Mouse (Mus musculus) hindbrain, embryonic 11.5 days (tissue): ENCODE measurements around the gene Mup5. TPM values are rescaled to one million over a fixed set of nuclear protein-coding genes. Genes with fewer than 3 reads are reported as not detected.
"Not testable (repeated sequence)": the region's sequence is repeated elsewhere in the genome, so short reads cannot be mapped to it uniquely, and the experiment has no call there.

ENCODE experiments used
- ATAC-seq: fragments of 200-750 bp; cut with Nextera tagmentation; 2 replicates; pipeline ENCODE4 v1.8.0; 2017; ENCODE audit warnings: mild to moderate bottlenecking, moderate TSS enrichment, moderate library complexity; ENCODE audit not compliant: low FRiP score
- DNase-seq: peaks from one replicate; pipeline ENCODE4 v3.0.0-alpha.2; 2015; ENCODE audit warnings: low spot score
- H3K27ac ChIP-seq: fragments of 300-500 bp; sonication (generic); 2 replicates; pipeline ENCODE4 v1.5.1; 2014; ENCODE audit warnings: mild to moderate bottlenecking, low read depth, low read length
- H3K27me3 ChIP-seq: fragments of 300-500 bp; sonication (generic); 2 replicates; pipeline ENCODE4 v1.6.1; 2014; ENCODE audit warnings: mild to moderate bottlenecking, low read length, moderate library complexity, mixed read lengths; ENCODE audit not compliant: control insufficient read depth, insufficient read depth
- H3K36me3 ChIP-seq: fragments of 300-500 bp; sonication (generic); 2 replicates; pipeline ENCODE4 v1.6.1; 2014; ENCODE audit warnings: mild to moderate bottlenecking, low read length, moderate library complexity, mixed read lengths; ENCODE audit not compliant: control insufficient read depth, insufficient read depth
- H3K4me1 ChIP-seq: fragments of 300-500 bp; sonication (generic); replicated peaks from 2 replicates; pipeline ENCODE4 v1.6.1; 2014; ENCODE audit warnings: low read length, mixed read lengths; ENCODE audit not compliant: control insufficient read depth, insufficient read depth
- H3K4me2 ChIP-seq: fragments of 300-500 bp; sonication (generic); replicated peaks from 2 replicates; pipeline ENCODE4 v1.6.1; 2014; ENCODE audit warnings: mild to moderate bottlenecking, low read depth, low read length
- H3K4me3 ChIP-seq: fragments of 300-500 bp; sonication (generic); 2 replicates; pipeline ENCODE4 v1.5.1; 2014; ENCODE audit warnings: low read depth, low read length
- H3K9ac ChIP-seq: fragments of 300-500 bp; sonication (generic); 2 replicates; pipeline ENCODE4 v1.6.1; 2014; ENCODE audit warnings: low read depth, low read length
- H3K9me3 ChIP-seq: fragments of 300-500 bp; sonication (generic); 2 replicates; pipeline ENCODE4 v1.6.1; 2016; ENCODE audit warnings: low read length; ENCODE audit not compliant: control insufficient read depth
- WGBS: fragments of 180-500 bp; shearing (Covaris S2); extraction: QIAGEN DNeasy Blood & Tissue Kit; methylation state at CpG from one replicate; pipeline ENCODE4 v1.1.7; 2014; 5-methylcytosine and 5-hydroxymethylcytosine counted together
- polyA plus RNA-seq: library from polyadenylated mRNA; unstranded; fragments of >200 nt; fragmentation: Nextera tagmentation; extraction: Ambion mirVana; gene quantifications from 2 replicates; pipeline ENCODE4 v1.2.1, GENCODE M21; 2014

Mup5 gene
- polyA plus RNA-seq: not detected in 2 replicates

- no peaks in the 10 kb centered on the region for H3K36me3 ChIP-seq
- H3K27me3 ChIP-seq: no peaks in the 10 kb centered on the region
- no peak within 1 kb of the TSS for H3K9ac ChIP-seq
- no peak within 1 kb of the TSS for H3K4me2 ChIP-seq
- H3K27ac ChIP-seq: no peak within 1 kb of the TSS
- no peak within 1 kb of the TSS for H3K4me3 ChIP-seq
- ATAC-seq: no peak
- no peaks in the 10 kb centered on the region for H3K9me3 ChIP-seq
- H3K4me1 ChIP-seq: no peaks in the 10 kb centered on the region
- no peak for DNase-seq
- 78% methylated on average over 4 of the region's 4 CpGs for WGBS
These were observed at the start of gene Mup5 for GRCm38 (mm10) chr4:61834952-61835708. Mup5 (minus strand) TSS chr4:61835233.

GRCm38 (mm10) chr4:61858160-61858559 is 23.1 kb upstream of the Mup5 start:
- H3K9me3 ChIP-seq: no peaks in the 10 kb centered on the region; the same call in 1 of the 2 replicates
- no peaks in the 10 kb centered on the region for H3K36me3 ChIP-seq
- ATAC-seq: no peak
- no peak overlapping the region for H3K27ac ChIP-seq
- no peaks in the 10 kb centered on the region for H3K27me3 ChIP-seq
- H3K4me2 ChIP-seq: no peak overlapping the region
- H3K4me1 ChIP-seq: no peaks in the 10 kb centered on the region
- DNase-seq: peak; percentile 18
- no peak overlapping the region for H3K9ac ChIP-seq
- 41% methylated on average over 4 of the region's 4 CpGs for WGBS
- H3K4me3 ChIP-seq: no peak overlapping the region

GRCm38 (mm10) chr4:61855831-61856698 is 21.0 kb upstream of the Mup5 start:
- Histone ChIP-seq H3K36me3 (no peaks in the 10 kb centered on the region), H3K27ac (no peak overlapping the region), H3K4me2 (no peak overlapping the region), H3K4me1 (no peaks in the 10 kb centered on the region), H3K9me3 (no peaks in the 10 kb centered on the region; the same call in 1 of the 2 replicates), H3K4me3 (no peak overlapping the region), H3K9ac (no peak overlapping the region), H3K27me3 (no peaks in the 10 kb centered on the region)
- DNase-seq: no peak
- WGBS: 89% methylated on average over 18 of the region's 18 CpGs
- peak; percentile 65 for ATAC-seq

GRCm38 (mm10) chr4:61855344-61855743 is 20.3 kb upstream of the Mup5 start:
- ATAC-seq (no peak; the same call in 1 of the 2 replicates), DNase-seq (no peak)
- H3K9ac ChIP-seq: no peak overlapping the region
- no peaks in the 10 kb centered on the region for H3K36me3 ChIP-seq
- H3K9me3 ChIP-seq: no peaks in the 10 kb centered on the region; the same call in 1 of the 2 replicates
- H3K4me1 ChIP-seq: no peaks in the 10 kb centered on the region
- WGBS: 85% methylated on average over 6 of the region's 6 CpGs
- H3K4me2 ChIP-seq: no peak overlapping the region
- H3K4me3 ChIP-seq: no peak overlapping the region
- H3K27ac ChIP-seq: no peak overlapping the region
- H3K27me3 ChIP-seq: no peaks in the 10 kb centered on the region

GRCm38 (mm10) chr4:61844758-61845455 is 9.9 kb upstream of the Mup5 start:
- Histone ChIP-seq H3K4me3 (no peak overlapping the region), H3K36me3 (no peaks in the 10 kb centered on the region), H3K9ac (no peak overlapping the region), H3K9me3 (no peaks in the 10 kb centered on the region), H3K4me2 (no peak overlapping the region), H3K4me1 (no peaks in the 10 kb centered on the region), H3K27ac (no peak overlapping the region), H3K27me3 (no peaks in the 10 kb centered on the region)
- 89% methylated on average over 5 of the region's 5 CpGs for WGBS
- DNase-seq (no peak), ATAC-seq (no peak; the same call in 1 of the 2 replicates)

- H3K9ac ChIP-seq: no peak overlapping the region
- H3K9me3 ChIP-seq: no peaks in the 10 kb centered on the region
- H3K27ac ChIP-seq: no peak overlapping the region
- 79% methylated on average over 4 of the region's 4 CpGs for WGBS
- H3K4me3 ChIP-seq: no peak overlapping the region
- no peak overlapping the region for H3K4me2 ChIP-seq
- no peaks in the 10 kb centered on the region for H3K27me3 ChIP-seq
- H3K4me1 ChIP-seq: no peaks in the 10 kb centered on the region
- DNase-seq: no peak
- no peaks in the 10 kb centered on the region for H3K36me3 ChIP-seq
- ATAC-seq: no peak
These were observed 5.8 kb downstream of the Mup5 start for GRCm38 (mm10) chr4:61829211-61829610.

GRCm38 (mm10) chr4:61823185-61823584 is 11.8 kb downstream of the Mup5 start:
- Histone ChIP-seq H3K27me3 (no peaks in the 10 kb centered on the region), H3K27ac (no peak overlapping the region), H3K4me1 (no peaks in the 10 kb centered on the region), H3K36me3 (no peaks in the 10 kb centered on the region), H3K4me3 (no peak overlapping the region), H3K4me2 (no peak overlapping the region), H3K9ac (no peak overlapping the region), H3K9me3 (no peaks in the 10 kb centered on the region)
- DNase-seq (no peak), ATAC-seq (no peak)
- 92% methylated on average over 15 of the region's 15 CpGs for WGBS

- 94% methylated on average over 9 of the region's 9 CpGs for WGBS
- ATAC-seq, H3K9ac ChIP-seq, H3K4me2 ChIP-seq, H3K4me1 ChIP-seq, DNase-seq, H3K36me3 ChIP-seq, H3K4me3 ChIP-seq, H3K27ac ChIP-seq, H3K9me3 ChIP-seq, H3K27me3 ChIP-seq: not testable (repeated sequence)
These were observed 12.5 kb downstream of the Mup5 start for GRCm38 (mm10) chr4:61822541-61822940.
